In the genomic region with DNA sequence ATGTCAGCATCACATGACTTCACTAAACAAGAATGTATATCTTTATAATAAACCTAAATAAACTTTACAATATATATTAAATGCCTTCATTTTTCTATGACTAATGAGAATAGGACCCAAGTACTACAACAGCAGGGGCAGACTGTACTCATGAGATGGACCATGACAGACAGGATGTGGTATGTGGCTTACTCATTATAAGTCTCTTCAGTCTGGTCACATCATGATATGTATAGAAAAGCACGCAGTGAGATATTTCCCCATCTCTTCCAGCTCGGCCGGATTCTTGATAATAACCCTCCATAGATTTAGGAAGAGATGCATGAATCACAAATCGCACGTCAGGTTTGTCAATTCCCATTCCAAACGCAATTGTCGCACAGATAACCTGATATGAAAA, we compare ENCODE assay signal across 26 mouse cellular contexts.
DNase-seq lines count a peak whose midpoint lies in the region; ATAC-seq and TF ChIP-seq lines count a peak whose summit lies in the region.
"Had no signal": no experiment of that assay in that cellular context is flagged by ENCODE, and none has a peak within 500 bp of the region (broad histone marks: within the 10 kb centered on the region; RNA-seq: fewer than 3 reads in every experiment).

No protein-coding gene starts in this region.

- H3K79me2 ChIP-seq in MEL (ENCODE audit: control insufficient read depth, insufficient read depth, low read length, poor library complexity) = no peaks in the 10 kb centered on the region

- peaks cover 9 to 31% of the 10 kb centered on the region in 2 experiments for H3K36me3 ChIP-seq in MEL (ENCODE audit: control insufficient read depth in 1 of 2, insufficient read depth in 2 of 2, low read length in 2 of 2)
- H3K36me3 ChIP-seq: stomach, embryonic 15.5 days had no signal

- no peak for TF ChIP-seq POLR2A in MEL (IDR thresholded peaks at IDR 0.05; ENCODE audit: control insufficient read depth in 1 of 2, insufficient read depth in 1 of 2, low read depth in 1 of 2, low read length in 2 of 2, poor library complexity in 1 of 2)

- H3K27ac ChIP-seq in MEL (ENCODE audit: control insufficient read depth, low read depth, low read length) = no peak overlapping the region
- H3K27ac ChIP-seq: embryonic facial prominence, embryonic 10.5 days; embryonic facial prominence, embryonic 15.5 days; hindbrain, embryonic 13.5 days; kidney, embryonic 15.5 days; left cerebral cortex, adult 2 months; limb, embryonic 12.5 days; liver, embryonic 15.5 days; macrophage; neural tube, embryonic 12.5 days; stomach, embryonic 15.5 days had no signal

- TF ChIP-seq CTCF in MEL (IDR thresholded peaks at IDR 0.05 in 2 of 3, conservative IDR thresholded peaks at IDR 0.05 in 1 of 3; ENCODE audit: control insufficient read depth in 1 of 3, insufficient read depth in 1 of 3, low read depth in 2 of 3, low read length in 3 of 3, poor library complexity in 1 of 3, severe bottlenecking in 1 of 3) = no peak

- no peak overlapping the region for H3K4me3 ChIP-seq in MEL (ENCODE audit: control insufficient read depth in 1 of 2, insufficient read depth in 1 of 2, low read depth in 2 of 2, low read length in 2 of 2)
- H3K4me3 ChIP-seq: embryonic facial prominence, embryonic 10.5 days; embryonic facial prominence, embryonic 15.5 days; hindbrain, embryonic 13.5 days; kidney, embryonic 15.5 days; left cerebral cortex, adult 2 months; limb, embryonic 12.5 days; liver, embryonic 15.5 days; neural tube, embryonic 12.5 days; stomach, embryonic 15.5 days had no signal

- 0 out of 2 replicates have a peak, but pooled peaks have one; percentile 48 for ATAC-seq in neutrophil, adult 5-6 weeks (ENCODE audit: extremely low read depth, insufficient number of reproducible peaks, low FRiP score, poor library complexity, severe bottlenecking)
- ATAC-seq: forebrain, embryonic 14.5 days; midbrain, embryonic 16.5 days had no signal

- peak; percentile 6 to 15 for DNase-seq in B cell, adult 2 months
- no peak for DNase-seq in MEL (ENCODE audit: low read depth, low spot score)
- peak; percentile 36 for DNase-seq in induced T-regulatory cell, adult 2 months (ENCODE audit: low read depth)
- DNase-seq in ovary, postnatal 14 days (ENCODE audit: low spot score) = no peak
- DNase-seq in urinary bladder, postnatal 10 days (ENCODE audit: low spot score) = no peak
- no peak for DNase-seq in lung, postnatal 4 days
- DNase-seq: adrenal gland, postnatal 14 days; cerebellum, adult 18-20 months; cerebellum, postnatal 10 days; gastrocnemius, postnatal 25 days; heart, postnatal 4 days; kidney, adult 18-20 months; kidney, postnatal 25 days had no signal

- H3K9ac ChIP-seq in MEL (ENCODE audit: control insufficient read depth, low read depth, low read length, poor library complexity, severe bottlenecking) = no peak overlapping the region
- H3K9ac ChIP-seq: embryonic facial prominence, embryonic 15.5 days; hindbrain, embryonic 13.5 days; kidney, embryonic 15.5 days; limb, embryonic 12.5 days; liver, embryonic 15.5 days; neural tube, embryonic 12.5 days; stomach, embryonic 15.5 days had no signal

- H3K9me3 ChIP-seq in MEL (replicated peaks; ENCODE audit: insufficient read depth, low read length) = no peaks in the 10 kb centered on the region
- H3K9me3 ChIP-seq: embryonic facial prominence, embryonic 10.5 days; embryonic facial prominence, embryonic 15.5 days; hindbrain, embryonic 13.5 days; kidney, embryonic 15.5 days; limb, embryonic 12.5 days; liver, embryonic 15.5 days; neural tube, embryonic 12.5 days; stomach, embryonic 15.5 days had no signal

- TF ChIP-seq RAD21 in MEL (IDR thresholded peaks at IDR 0.05; ENCODE audit: low read depth, low read length) = no peak

- H3K27me3 ChIP-seq in MEL (ENCODE audit: control insufficient read depth in 1 of 2, insufficient read depth in 2 of 2, low read length in 2 of 2) = no peaks in the 10 kb centered on the region
- H3K27me3 ChIP-seq: embryonic facial prominence, embryonic 15.5 days; hindbrain, embryonic 13.5 days; kidney, embryonic 15.5 days; limb, embryonic 12.5 days; liver, embryonic 15.5 days; neural tube, embryonic 12.5 days; stomach, embryonic 15.5 days had no signal

- peaks cover 0 to 2% of the 10 kb centered on the region in 2 experiments; a peak in 1 of 4 replicates for H3K4me1 ChIP-seq in MEL (ENCODE audit: control insufficient read depth in 1 of 2, insufficient read depth in 2 of 2, low read length in 2 of 2)
- H3K4me1 ChIP-seq: embryonic facial prominence, embryonic 10.5 days; embryonic facial prominence, embryonic 15.5 days; hindbrain, embryonic 13.5 days; kidney, embryonic 15.5 days; limb, embryonic 12.5 days; liver, embryonic 15.5 days; neural tube, embryonic 12.5 days; stomach, embryonic 15.5 days had no signal

- TF ChIP-seq EP300 in MEL (IDR thresholded peaks at IDR 0.05; ENCODE audit: low read depth in 1 of 2, low read length in 2 of 2) = no peak

TF ChIP-seq in MEL, 35 proteins besides CTCF, POLR2A, EP300 and RAD21:
- TF ChIP-seq USF1 (IDR thresholded peaks at IDR 0.05; ENCODE audit: low read depth, low read length) = 0 out of 2 replicates have a peak, but pooled peaks have one; percentile 10
- TF ChIP-seq MYB (IDR thresholded peaks at IDR 0.05; ENCODE audit: low read depth, low read length) = no peak

Comparison
In these comparisons a context has a peak if more than half of its experiments do, and no peak if none do; other contexts are left out.
1. DNase-seq: peak in B cell, adult 2 months (2 of 2) and induced T-regulatory cell, adult 2 months (single experiment); none in MEL (single experiment), ovary, postnatal 14 days (single experiment), urinary bladder, postnatal 10 days (single experiment) and lung, postnatal 4 days (0 of 2).